Mouse (Mus musculus): ENCODE measurements around the gene Psmc5.

DNA sequence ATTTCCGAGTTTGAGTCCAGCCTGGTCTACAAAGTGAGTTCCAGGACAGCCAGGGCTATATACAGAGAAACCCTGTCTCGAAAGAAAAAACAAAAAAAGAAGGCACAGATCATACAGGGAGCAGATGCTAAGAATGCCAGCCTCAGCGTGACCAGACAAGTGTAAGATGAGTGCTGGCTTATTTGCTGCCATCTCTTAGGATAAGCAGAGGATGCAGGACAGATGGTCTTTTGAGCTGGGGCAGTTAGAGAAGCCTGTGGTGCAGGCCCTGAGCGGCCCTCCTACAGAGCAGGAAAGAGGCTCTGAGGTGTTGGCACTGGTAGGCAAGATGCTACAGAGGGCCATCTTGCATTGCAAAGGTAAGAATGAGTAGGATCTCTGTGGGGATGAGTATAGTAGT lies 27.4 kb downstream of the Psmc5 start:
- TF ChIP-seq CTCF (IDR thresholded peaks at IDR 0.05; ENCODE audit: extremely low read depth, insufficient read length, insufficient replicate concordance, low read depth, low read length) (no peak), POLR2A (IDR thresholded peaks at IDR 0.05; ENCODE audit: low read depth, low read length) (no peak)
